Mouse (Mus musculus): Measurements from ENCODE around the gene Rundc3a. TPM values are rescaled to one million over a fixed set of nuclear protein-coding genes. Genes with fewer than 3 reads are reported as not detected.

The Rundc3a gene
- total and polyA plus RNA-seq, 3 experiments: 0.16 TPM; not detected in 2

- Histone ChIP-seq H3K4me3 (ENCODE audit: low read depth, low read length) (no peak overlapping the region), H3K27me3 (ENCODE audit: insufficient read depth, low read length) (peaks cover 54% of the 10 kb centered on the region), H3K4me1 (ENCODE audit: insufficient read depth, low read depth, low read length) (peaks cover 13% of the 10 kb centered on the region), H3K36me3 (replicated peaks) (no peaks in the 10 kb centered on the region), H3K9me3 (replicated peaks) (0 out of 2 replicates have a peak, but pooled peaks cover 3% of the 10 kb centered on the region)
- TF ChIP-seq TAL1 (conservative IDR thresholded peaks at IDR 0.05; ENCODE audit: low read depth, low read length) (no peak), CTCF (IDR thresholded peaks at IDR 0.05; ENCODE audit: low read depth, low read length) (no peak), GATA1 (IDR thresholded peaks at IDR 0.05; ENCODE audit: borderline replicate concordance, low read length) (no peak), GATA2 (IDR thresholded peaks at IDR 0.05; ENCODE audit: borderline replicate concordance, low read depth, low read length) (no peak), POLR2AphosphoS5 (IDR thresholded peaks at IDR 0.05; ENCODE audit: insufficient replicate concordance, low read depth, low read length) (no peak)
- ATAC-seq (ENCODE audit: extremely low read depth, insufficient number of reproducible peaks, low FRiP score, poor library complexity, severe bottlenecking) (no peak), DNase-seq (ENCODE audit: low spot score) (no peak)
These were observed 22.0 kb downstream of the Rundc3a start for GRCm38 (mm10) chr11:102415034-102415802.

DNA sequence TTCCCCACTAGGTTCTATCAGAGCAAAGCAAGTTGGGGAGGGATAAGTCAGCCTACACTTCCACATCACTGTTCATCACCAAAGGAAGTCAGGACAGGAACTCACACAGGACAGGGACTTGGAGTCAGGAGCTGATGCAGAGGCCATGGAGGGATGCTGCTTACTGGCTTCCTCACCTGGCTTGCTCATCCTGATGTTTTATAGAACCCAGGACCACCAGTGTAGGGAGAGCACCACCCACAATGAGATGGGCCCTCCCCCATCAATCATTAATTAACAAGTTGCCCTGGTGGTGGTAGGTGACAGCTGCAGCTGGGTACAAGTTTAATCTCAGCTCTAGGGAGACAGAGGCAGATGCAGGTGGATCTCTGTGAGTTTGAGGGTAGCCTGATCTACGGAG, 24.0 kb downstream of the Rundc3a start:
- ATAC-seq (ENCODE audit: extremely low read depth, insufficient number of reproducible peaks, low FRiP score, poor library complexity, severe bottlenecking) (no peak), DNase-seq (ENCODE audit: low spot score) (no peak)
- Histone ChIP-seq H3K36me3 (replicated peaks) (no peaks in the 10 kb centered on the region), H3K4me3 (ENCODE audit: low read depth, low read length) (no peak overlapping the region), H3K4me1 (ENCODE audit: insufficient read depth, low read depth, low read length) (peaks cover 4% of the 10 kb centered on the region; the same call in 1 of the 2 replicates), H3K9me3 (replicated peaks) (0 out of 2 replicates have a peak, but pooled peaks cover 3% of the 10 kb centered on the region), H3K27me3 (ENCODE audit: insufficient read depth, low read length) (peaks cover 71% of the 10 kb centered on the region)
- TF ChIP-seq TAL1 (conservative IDR thresholded peaks at IDR 0.05; ENCODE audit: low read depth, low read length): no peak

DNA sequence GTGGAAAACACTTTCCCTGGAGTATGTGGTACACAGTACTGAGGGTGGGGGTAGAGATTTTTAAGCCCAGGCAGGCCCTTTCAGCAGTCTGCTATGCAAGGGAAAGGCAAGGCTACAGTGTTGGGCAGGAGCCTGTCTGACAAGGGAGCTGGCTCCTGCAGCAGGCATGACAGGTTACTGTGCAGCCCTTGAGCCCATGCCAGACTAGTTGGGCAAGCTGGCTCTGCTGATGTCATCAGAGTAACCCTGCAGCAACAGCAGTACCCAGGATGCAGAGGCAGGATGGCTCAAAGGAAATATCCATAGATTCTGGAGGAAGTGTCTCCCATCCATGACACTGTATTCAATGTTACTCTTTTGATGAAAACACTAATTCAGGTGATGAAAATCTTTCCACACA, 25.7 kb downstream of the Rundc3a start:
- Histone ChIP-seq H3K36me3 (replicated peaks) (no peaks in the 10 kb centered on the region), H3K4me3 (ENCODE audit: low read depth, low read length) (no peak overlapping the region), H3K27me3 (ENCODE audit: insufficient read depth, low read length) (peaks cover 66% of the 10 kb centered on the region), H3K4me1 (ENCODE audit: insufficient read depth, low read depth, low read length) (peaks cover 4% of the 10 kb centered on the region; the same call in 1 of the 2 replicates), H3K9me3 (replicated peaks) (0 out of 2 replicates have a peak, but pooled peaks cover 3% of the 10 kb centered on the region)
- ATAC-seq (ENCODE audit: extremely low read depth, insufficient number of reproducible peaks, low FRiP score, poor library complexity, severe bottlenecking) (no peak), DNase-seq (ENCODE audit: low spot score) (no peak)
- TF ChIP-seq CTCF (IDR thresholded peaks at IDR 0.05; ENCODE audit: low read depth, low read length) (no peak), GATA1 (IDR thresholded peaks at IDR 0.05; ENCODE audit: borderline replicate concordance, low read length) (no peak), POLR2AphosphoS5 (IDR thresholded peaks at IDR 0.05; ENCODE audit: insufficient replicate concordance, low read depth, low read length) (no peak), TAL1 (conservative IDR thresholded peaks at IDR 0.05; ENCODE audit: low read depth, low read length) (no peak), GATA2 (IDR thresholded peaks at IDR 0.05; ENCODE audit: borderline replicate concordance, low read depth, low read length) (no peak)

- TF ChIP-seq POLR2AphosphoS5 (IDR thresholded peaks at IDR 0.05; ENCODE audit: insufficient replicate concordance, low read depth, low read length) (no peak), CTCF (IDR thresholded peaks at IDR 0.05; ENCODE audit: low read depth, low read length) (no peak), GATA2 (IDR thresholded peaks at IDR 0.05; ENCODE audit: borderline replicate concordance, low read depth, low read length) (no peak), GATA1 (IDR thresholded peaks at IDR 0.05; ENCODE audit: borderline replicate concordance, low read length) (no peak), TAL1 (conservative IDR thresholded peaks at IDR 0.05; ENCODE audit: low read depth, low read length) (no peak)
These were observed 28.4 kb downstream of the Rundc3a start for GRCm38 (mm10) chr11:102421559-102421958.

GRCm38 (mm10) chr11:102424666-102425065, 31.5 kb downstream of the Rundc3a start:
- Histone ChIP-seq H3K4me1 (ENCODE audit: insufficient read depth, low read depth, low read length) (peaks cover 19% of the 10 kb centered on the region), H3K27me3 (ENCODE audit: insufficient read depth, low read length) (peaks cover 57% of the 10 kb centered on the region), H3K9me3 (replicated peaks) (0 out of 2 replicates have a peak, but pooled peaks cover 2% of the 10 kb centered on the region), H3K4me3 (ENCODE audit: low read depth, low read length) (no peak overlapping the region), H3K36me3 (replicated peaks) (no peaks in the 10 kb centered on the region)
- no peak for TF ChIP-seq GATA1 (IDR thresholded peaks at IDR 0.05; ENCODE audit: borderline replicate concordance, low read length)
- ATAC-seq (ENCODE audit: extremely low read depth, insufficient number of reproducible peaks, low FRiP score, poor library complexity, severe bottlenecking): no peak
- no peak for DNase-seq (ENCODE audit: low spot score)

More at GRCm38 (mm10) chr11:102421559-102421958, 28.4 kb downstream of the Rundc3a start:
- DNase-seq (ENCODE audit: low spot score) (no peak), ATAC-seq (ENCODE audit: extremely low read depth, insufficient number of reproducible peaks, low FRiP score, poor library complexity, severe bottlenecking) (no peak)
- Histone ChIP-seq H3K27me3 (ENCODE audit: insufficient read depth, low read length) (peaks cover 64% of the 10 kb centered on the region), H3K4me1 (ENCODE audit: insufficient read depth, low read depth, low read length) (peaks cover 13% of the 10 kb centered on the region), H3K9me3 (replicated peaks) (0 out of 2 replicates have a peak, but pooled peaks cover 3% of the 10 kb centered on the region), H3K36me3 (replicated peaks) (no peaks in the 10 kb centered on the region), H3K4me3 (ENCODE audit: low read depth, low read length) (no peak overlapping the region)

GRCm38 (mm10) chr11:102425555-102426316, 32.5 kb downstream of the Rundc3a start:
- no peak for DNase-seq (ENCODE audit: low spot score)
- ATAC-seq (ENCODE audit: extremely low read depth, insufficient number of reproducible peaks, low FRiP score, poor library complexity, severe bottlenecking): no peak
- peaks cover 49% of the 10 kb centered on the region for H3K27me3 ChIP-seq (ENCODE audit: insufficient read depth, low read length)

More at GRCm38 (mm10) chr11:102425555-102426316, 32.5 kb downstream of the Rundc3a start:
- peaks cover 29% of the 10 kb centered on the region for H3K4me1 ChIP-seq (ENCODE audit: insufficient read depth, low read depth, low read length)
- H3K9me3 ChIP-seq (replicated peaks): no peaks in the 10 kb centered on the region
- H3K4me3 ChIP-seq (ENCODE audit: low read depth, low read length): no peak overlapping the region
- no peaks in the 10 kb centered on the region for H3K36me3 ChIP-seq (replicated peaks)
- TF ChIP-seq POLR2AphosphoS5 (IDR thresholded peaks at IDR 0.05; ENCODE audit: insufficient replicate concordance, low read depth, low read length): no peak
- TF ChIP-seq GATA2 (IDR thresholded peaks at IDR 0.05; ENCODE audit: borderline replicate concordance, low read depth, low read length): no peak
- TF ChIP-seq TAL1 (conservative IDR thresholded peaks at IDR 0.05; ENCODE audit: low read depth, low read length): no peak
- TF ChIP-seq CTCF (IDR thresholded peaks at IDR 0.05; ENCODE audit: low read depth, low read length): no peak
- no peak for TF ChIP-seq GATA1 (IDR thresholded peaks at IDR 0.05; ENCODE audit: borderline replicate concordance, low read length)
